Mouse (Mus musculus) kidney, adult 18-20 months (tissue): ENCODE data around the gene Samt2.
"Not testable (repeated sequence)": the region's sequence is repeated elsewhere in the genome, so short reads cannot be mapped to it uniquely, and the experiment has no call there.

Experiments used
- DNase-seq: peaks from one replicate; pipeline ENCODE4 v3.0.0; 2021

The Samt2 gene

DNA sequence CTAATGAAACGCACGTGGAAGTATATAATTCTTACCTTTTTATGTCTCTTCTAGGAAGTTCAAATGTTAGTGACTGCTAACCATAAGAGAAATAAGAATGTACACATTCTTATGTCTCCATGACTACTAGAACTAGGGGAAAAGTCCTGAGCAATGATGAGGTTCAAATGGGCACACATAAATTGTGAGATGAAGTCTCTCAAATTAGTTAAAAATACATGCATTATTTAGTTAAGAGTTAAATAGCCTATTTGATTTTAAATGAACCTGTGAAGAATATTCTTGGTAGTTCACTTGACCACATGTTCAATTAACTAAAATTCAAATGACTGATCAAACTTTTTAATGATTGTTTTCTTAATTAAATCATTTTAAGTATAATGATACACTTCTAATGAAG, at the start of gene Samt2:
TSS of gene Samt2 (minus strand) at position 101 of the 400 bp plus-strand sequence.
- not testable (repeated sequence) for DNase-seq
